Mouse (Mus musculus) c-Kit-positive CD71-negative TER-119-negative erythroid progenitor cells, embryonic 14.5 days (primary cell): Measurements from ENCODE around the gene Ryr2.
"Not testable (repeated sequence)": the region's sequence is repeated elsewhere in the genome, so short reads cannot be mapped to it uniquely, and the experiment has no call there.

Experiments
- DNase-seq: peaks from one replicate; pipeline ENCODE4 v3.0.0-alpha.2; 2013; ENCODE audit warnings: low read depth

Gene Ryr2

GRCm38 (mm10) chr13:11763925-11764324 is 342.8 kb downstream of the Ryr2 start:
- no peak for DNase-seq

- DNase-seq, result peak; percentile 12
These were observed 343.6 kb downstream of the Ryr2 start for GRCm38 (mm10) chr13:11763104-11763503.

- DNase-seq, result no peak
These were observed 348.9 kb downstream of the Ryr2 start for GRCm38 (mm10) chr13:11757894-11758293.

GRCm38 (mm10) chr13:11745479-11745878 is 361.3 kb downstream of the Ryr2 start:
- no peak for DNase-seq

- no peak for DNase-seq
These were observed 368.5 kb downstream of the Ryr2 start for GRCm38 (mm10) chr13:11738211-11738610.

GRCm38 (mm10) chr13:11716216-11716615 is 390.5 kb downstream of the Ryr2 start:
- no peak for DNase-seq

GRCm38 (mm10) chr13:11709708-11710471 is 396.9 kb downstream of the Ryr2 start:
- no peak for DNase-seq

- DNase-seq, result no peak
These were observed 405.0 kb downstream of the Ryr2 start for GRCm38 (mm10) chr13:11701721-11702120.

GRCm38 (mm10) chr13:11696496-11696895 is 410.2 kb downstream of the Ryr2 start:
- no peak for DNase-seq

- DNase-seq, result no peak
These were observed 424.9 kb downstream of the Ryr2 start for GRCm38 (mm10) chr13:11681802-11682201.

GRCm38 (mm10) chr13:11662815-11663214 is 443.9 kb downstream of the Ryr2 start:
- DNase-seq, result no peak

- no peak for DNase-seq
These were observed 461.9 kb downstream of the Ryr2 start for GRCm38 (mm10) chr13:11644846-11645245.

- DNase-seq, result no peak
These were observed 470.4 kb downstream of the Ryr2 start for GRCm38 (mm10) chr13:11636383-11636782.

- no peak for DNase-seq
These were observed 482.2 kb downstream of the Ryr2 start for GRCm38 (mm10) chr13:11624513-11624912.

GRCm38 (mm10) chr13:11595431-11595830 is 511.3 kb downstream of the Ryr2 start:
- no peak for DNase-seq

GRCm38 (mm10) chr13:11585283-11585682 is 521.5 kb downstream of the Ryr2 start:
- DNase-seq, result no peak

GRCm38 (mm10) chr13:11572552-11572951 is 534.2 kb downstream of the Ryr2 start:
- DNase-seq, result no peak

- no peak for DNase-seq
These were observed 539.4 kb downstream of the Ryr2 start for GRCm38 (mm10) chr13:11567376-11567775.

- no peak for DNase-seq
These were observed 540.3 kb downstream of the Ryr2 start for GRCm38 (mm10) chr13:11566486-11566885.

GRCm38 (mm10) chr13:11563224-11564024 is 543.3 kb downstream of the Ryr2 start:
- DNase-seq, result peak; percentile 8

- DNase-seq, result no peak
These were observed 557.1 kb downstream of the Ryr2 start for GRCm38 (mm10) chr13:11549644-11550043.

GRCm38 (mm10) chr13:11549136-11549535 is 557.6 kb downstream of the Ryr2 start:
- not testable (repeated sequence) for DNase-seq

- no peak for DNase-seq
These were observed 560.9 kb downstream of the Ryr2 start for GRCm38 (mm10) chr13:11545841-11546240.
